Mouse (Mus musculus): ENCODE results near the gene Ranbp1. TPM values are rescaled to one million over a fixed set of nuclear protein-coding genes. Genes with fewer than 3 reads are reported as not detected.
"Not testable (repeated sequence)": the region's sequence is repeated elsewhere in the genome, so short reads cannot be mapped to it uniquely, and the experiment has no call there.

Gene Ranbp1
- polyA plus RNA-seq, 1 experiment from 2014 or later: 237 TPM

DNA sequence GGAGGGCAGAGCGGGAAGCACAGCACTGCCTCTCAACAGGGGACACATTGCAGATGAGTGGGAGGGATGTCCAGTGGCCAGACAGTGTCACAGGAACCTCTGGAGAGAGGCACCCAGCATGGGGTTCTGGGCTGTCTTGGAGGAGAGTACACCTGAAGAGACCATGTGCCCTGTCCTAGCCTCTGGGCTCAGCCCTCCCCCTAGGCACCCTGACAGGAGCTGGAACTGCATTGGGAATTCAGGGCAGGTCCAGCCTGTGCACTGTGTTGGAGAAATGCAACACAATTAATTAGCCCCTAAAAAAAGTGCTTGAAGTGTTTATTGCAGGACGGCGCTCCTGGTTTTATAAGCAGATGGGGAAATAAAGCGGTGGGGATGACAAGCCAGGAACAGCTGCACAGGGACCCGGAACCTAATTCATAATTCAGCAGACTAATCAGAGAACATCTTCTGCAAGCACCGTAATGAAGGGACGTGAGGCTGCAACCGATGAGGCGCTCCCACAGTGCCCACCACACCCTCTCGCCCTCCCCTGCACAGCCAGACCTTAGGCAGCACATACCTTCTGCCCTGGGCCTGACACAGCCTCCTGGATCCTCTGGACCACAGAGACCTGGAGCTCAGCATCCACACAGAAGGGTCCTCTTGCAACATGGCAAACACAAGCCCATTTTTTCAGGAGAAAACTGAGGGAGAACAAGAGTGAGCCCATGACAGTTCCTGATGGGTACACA is 50.0 kb downstream of the Ranbp1 start:
- no peak overlapping the region for H3K4me3 ChIP-seq (replicated peaks)
- WGBS (ENCODE audit: insufficient replicate concordance): 68% methylated on average over 10 of the region's 10 CpGs
- no peak overlapping the region for H3K27ac ChIP-seq (replicated peaks)

DNA sequence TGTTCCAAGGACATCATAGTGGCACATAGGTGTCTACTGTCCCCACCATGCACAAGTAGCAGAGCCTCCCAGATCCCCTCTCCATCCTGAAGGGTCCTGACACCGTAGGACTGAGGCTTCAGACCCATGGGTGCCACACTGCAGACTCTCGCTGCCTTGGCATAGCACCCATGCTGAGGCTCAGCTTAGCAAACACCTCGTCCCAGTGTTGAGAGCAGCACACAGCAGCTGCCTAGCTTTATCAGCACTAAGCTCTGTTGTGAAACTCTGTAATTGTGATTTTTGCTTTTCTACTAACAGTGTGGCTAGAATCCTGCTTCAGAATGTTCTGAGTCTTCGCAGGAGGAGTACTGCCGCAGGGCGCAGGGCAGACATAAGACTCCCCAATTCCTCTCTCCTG is 50.7 kb downstream of the Ranbp1 start:
- Histone ChIP-seq H3K4me1 (replicated peaks) (no peaks in the 10 kb centered on the region), H3K9ac (no peak overlapping the region), H3K9me3 (replicated peaks) (no peaks in the 10 kb centered on the region), H3K4me2 (no peak overlapping the region), H3K4me3 (replicated peaks) (no peak overlapping the region), H3K36me3 (replicated peaks) (no peaks in the 10 kb centered on the region), H3K27me3 (no peaks in the 10 kb centered on the region), H3K27ac (replicated peaks) (no peak overlapping the region)
- no peak for ATAC-seq (ENCODE audit: insufficient read depth)
- WGBS (ENCODE audit: insufficient replicate concordance): 60% methylated on average over 6 of the region's 6 CpGs

More for the DNA sequence above, 50.0 kb downstream of the Ranbp1 start:
- Histone ChIP-seq H3K4me1 (replicated peaks) (no peaks in the 10 kb centered on the region), H3K9ac (no peak overlapping the region), H3K36me3 (replicated peaks) (no peaks in the 10 kb centered on the region), H3K4me2 (no peak overlapping the region), H3K27me3 (no peaks in the 10 kb centered on the region), H3K9me3 (replicated peaks) (no peaks in the 10 kb centered on the region)
- ATAC-seq (ENCODE audit: insufficient read depth): no peak

DNA sequence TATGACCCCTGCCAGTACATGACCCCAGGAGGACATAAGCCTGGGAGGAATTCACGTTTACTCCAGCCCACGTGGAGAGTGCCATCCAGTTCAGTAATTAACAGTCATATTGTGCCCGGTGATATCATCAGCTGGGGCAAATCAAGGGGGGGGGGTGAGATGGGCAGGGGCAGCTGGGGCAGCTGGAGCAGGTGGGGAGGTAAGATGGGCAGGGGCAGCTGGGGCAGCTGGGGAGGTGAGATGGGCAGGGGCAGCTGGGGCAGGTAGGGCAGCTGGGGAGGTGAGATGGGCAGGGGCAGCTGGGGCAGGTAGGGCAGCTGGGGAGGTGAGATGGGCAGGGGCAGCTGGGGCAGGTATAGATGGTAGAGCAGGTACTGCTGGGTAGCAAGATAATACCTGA is 53.0 kb downstream of the Ranbp1 start:
- WGBS (ENCODE audit: insufficient replicate concordance): 40% methylated on average over 3 of the region's 3 CpGs
- not testable (repeated sequence) for H3K9me3 ChIP-seq (replicated peaks); H3K36me3 ChIP-seq (replicated peaks); H3K9ac ChIP-seq; H3K27ac ChIP-seq (replicated peaks); ATAC-seq (ENCODE audit: insufficient read depth); H3K4me3 ChIP-seq (replicated peaks); H3K4me1 ChIP-seq (replicated peaks); H3K27me3 ChIP-seq; H3K4me2 ChIP-seq

DNA sequence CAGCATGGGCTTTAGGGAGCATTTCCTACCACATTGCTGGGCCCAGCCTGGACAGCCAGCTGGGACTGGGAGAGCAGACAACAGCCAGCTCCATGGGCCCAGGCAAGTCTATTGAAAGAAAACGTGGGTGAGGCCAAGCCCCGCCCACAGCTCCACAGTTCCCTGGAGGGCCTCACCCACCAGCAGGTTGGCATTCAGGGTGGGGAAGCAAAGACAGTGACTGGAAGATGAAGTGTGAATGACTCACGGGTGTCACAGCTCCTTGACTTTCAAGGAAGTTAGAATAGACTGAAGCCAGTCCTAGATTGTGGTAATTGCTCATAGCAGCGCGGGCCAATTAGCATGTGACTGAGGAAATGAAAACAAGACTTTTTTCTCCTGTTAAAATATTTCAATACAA is 53.5 kb downstream of the Ranbp1 start:
- 42% methylated on average over 5 of the region's 5 CpGs for WGBS (ENCODE audit: insufficient replicate concordance)

DNA sequence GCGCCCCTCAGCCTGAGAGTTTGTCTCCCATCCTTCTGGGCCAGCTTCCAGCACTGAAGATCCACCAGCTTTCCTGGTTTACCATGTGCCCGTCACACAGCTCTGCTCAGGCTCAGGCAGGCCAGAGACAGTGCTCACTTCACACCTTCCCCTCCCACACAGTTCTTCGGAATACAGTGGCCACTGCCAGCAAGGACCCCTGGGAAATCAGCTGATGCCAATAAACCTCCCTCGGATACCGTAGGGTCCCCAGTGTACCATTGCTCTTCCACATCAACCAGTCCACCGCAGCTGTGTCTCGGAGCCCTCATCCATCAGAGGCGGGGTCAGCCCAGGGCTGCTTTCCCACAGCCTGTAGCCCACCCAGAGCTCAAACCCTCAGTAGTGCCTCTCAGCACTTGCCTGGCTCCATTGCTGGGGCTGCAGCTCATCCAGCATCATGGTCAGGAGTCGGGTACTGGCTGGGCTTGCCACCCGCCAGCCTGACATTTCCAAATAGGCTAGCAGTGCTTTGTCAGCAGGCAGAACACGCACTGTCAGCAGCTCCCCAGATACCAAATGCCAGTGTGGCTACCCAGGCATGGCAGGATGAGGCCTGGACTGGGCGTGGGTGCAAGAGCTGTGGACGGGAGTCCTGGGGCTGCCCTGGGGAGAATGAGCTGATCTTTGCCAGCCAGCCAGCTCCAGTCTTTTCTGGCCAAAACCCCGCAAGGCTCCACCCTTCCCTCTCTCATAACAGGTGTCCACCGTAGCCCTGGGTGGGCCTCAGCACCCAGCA is 54.1 kb downstream of the Ranbp1 start:
- 61% methylated on average over 15 of the region's 15 CpGs for WGBS (ENCODE audit: insufficient replicate concordance)
- Histone ChIP-seq H3K4me3 (replicated peaks) (no peak overlapping the region), H3K27ac (replicated peaks) (no peak overlapping the region), H3K4me1 (replicated peaks) (no peaks in the 10 kb centered on the region), H3K36me3 (replicated peaks) (no peaks in the 10 kb centered on the region), H3K4me2 (no peak overlapping the region), H3K9ac (no peak overlapping the region), H3K9me3 (replicated peaks) (no peaks in the 10 kb centered on the region), H3K27me3 (no peaks in the 10 kb centered on the region)
- no peak for ATAC-seq (ENCODE audit: insufficient read depth)

More for the DNA sequence above, 53.5 kb downstream of the Ranbp1 start:
- H3K4me1 ChIP-seq (replicated peaks): no peaks in the 10 kb centered on the region
- H3K36me3 ChIP-seq (replicated peaks): no peaks in the 10 kb centered on the region
- H3K27me3 ChIP-seq: no peaks in the 10 kb centered on the region
- no peaks in the 10 kb centered on the region for H3K9me3 ChIP-seq (replicated peaks)
- no peak overlapping the region for H3K27ac ChIP-seq (replicated peaks)
- H3K4me3 ChIP-seq (replicated peaks): no peak overlapping the region
- H3K4me2 ChIP-seq: no peak overlapping the region
- ATAC-seq (ENCODE audit: insufficient read depth): no peak
- no peak overlapping the region for H3K9ac ChIP-seq

DNA sequence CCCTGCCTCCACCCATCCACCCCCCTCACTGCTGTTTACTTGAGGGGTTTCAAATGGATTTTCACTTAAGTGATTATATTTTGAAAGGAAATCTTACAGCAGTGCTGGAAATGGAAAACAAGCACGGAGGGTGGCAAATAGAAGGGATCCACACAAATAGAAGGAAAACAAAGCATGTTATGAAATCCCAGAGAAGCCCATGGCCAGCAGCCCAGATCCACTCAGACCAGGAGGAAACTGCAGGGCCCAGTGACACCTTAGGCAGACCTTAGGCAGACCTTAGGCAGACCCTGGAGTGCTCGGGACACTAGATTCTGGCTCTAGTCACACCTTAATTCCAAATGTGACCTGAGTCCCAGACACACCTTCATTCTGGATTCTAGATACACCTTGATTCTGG is 57.5 kb downstream of the Ranbp1 start:
- no peaks in the 10 kb centered on the region for H3K4me1 ChIP-seq (replicated peaks)
- no peak overlapping the region for H3K27ac ChIP-seq (replicated peaks)
- no peaks in the 10 kb centered on the region for H3K9me3 ChIP-seq (replicated peaks)
- no peak overlapping the region for H3K4me2 ChIP-seq
- no peak overlapping the region for H3K9ac ChIP-seq
- H3K4me3 ChIP-seq (replicated peaks): no peak overlapping the region
- no peaks in the 10 kb centered on the region for H3K36me3 ChIP-seq (replicated peaks)
- no peak for ATAC-seq (ENCODE audit: insufficient read depth)
- whole genome bisulfite sequencing (ENCODE audit: insufficient replicate concordance): 52% methylated on average over 2 of the region's 2 CpGs
- H3K27me3 ChIP-seq: no peaks in the 10 kb centered on the region

MicroRNAs within 50 kb of the gene (microRNA counts, 519-probe panel; counts per million panel counts)
- microRNA mmu-miR-1306: 2,041 counts per million, percentile 25 among the panel's probes with 10 or more counts

Small RNAs within 50 kb of the gene (microRNA-seq; reads per million reads assigned to microRNA genes)
- 1.3 reads per million for gene Gm24572
- 214 reads per million, percentile 61 among the genes with 10 or more reads in this experiment for gene Mir1306

Other genes with a start within 250 kb of the Ranbp1 start
- 22.1 and 22.3 TPM in 2 replicates for gene Dgcr6, start 195.9 kb downstream of the Ranbp1 start, polyA plus RNA-seq (2015; fragmentation: Nextera tagmentation; extraction: Ambion mirVana)
- gene Prodh, start 158.5 kb downstream of the Ranbp1 start, polyA plus RNA-seq (2015; fragmentation: Nextera tagmentation; extraction: Ambion mirVana): 2.5 and 2.6 TPM in 2 replicates
- 0.33 and 0.47 TPM in 2 replicates for gene Rtn4r, start 121.1 kb downstream of the Ranbp1 start, polyA plus RNA-seq (2015; fragmentation: Nextera tagmentation; extraction: Ambion mirVana)
- gene Ccdc188, start 30.9 kb downstream of the Ranbp1 start, polyA plus RNA-seq (2015; fragmentation: Nextera tagmentation; extraction: Ambion mirVana): not detected in 2 replicates
- gene Zdhhc8, start 13.6 kb downstream of the Ranbp1 start, polyA plus RNA-seq (2015; fragmentation: Nextera tagmentation; extraction: Ambion mirVana): 1.6 and 2.2 TPM in 2 replicates
- gene Trmt2a, start 53 bp downstream of the Ranbp1 start, polyA plus RNA-seq (2015; fragmentation: Nextera tagmentation; extraction: Ambion mirVana): 51.7 and 56.5 TPM in 2 replicates
- not detected in 2 replicates for gene Gm49776, start 9.6 kb upstream of the Ranbp1 start, polyA plus RNA-seq (2015; fragmentation: Nextera tagmentation; extraction: Ambion mirVana)
- 11.2 and 12.8 TPM in 2 replicates for gene Dgcr8, start 40.5 kb upstream of the Ranbp1 start, polyA plus RNA-seq (2015; fragmentation: Nextera tagmentation; extraction: Ambion mirVana)
- gene Tango2, start 99.4 kb upstream of the Ranbp1 start, polyA plus RNA-seq (2015; fragmentation: Nextera tagmentation; extraction: Ambion mirVana): 56.5 and 61.7 TPM in 2 replicates
- 7.6 and 9.4 TPM in 2 replicates for gene Arvcf, start 99.5 kb upstream of the Ranbp1 start, polyA plus RNA-seq (2015; fragmentation: Nextera tagmentation; extraction: Ambion mirVana)
- 101 and 114 TPM in 2 replicates for gene Txnrd2, start 177.7 kb upstream of the Ranbp1 start, polyA plus RNA-seq (2015; fragmentation: Nextera tagmentation; extraction: Ambion mirVana)
- 87.6 and 94.1 TPM in 2 replicates for gene Comt, start 178.1 kb upstream of the Ranbp1 start, polyA plus RNA-seq (2015; fragmentation: Nextera tagmentation; extraction: Ambion mirVana)
- gene Gnb1l, start 250.0 kb upstream of the Ranbp1 start, polyA plus RNA-seq (2015; fragmentation: Nextera tagmentation; extraction: Ambion mirVana): 7.5 and 8.3 TPM in 2 replicates